Mouse (Mus musculus) bone marrow macrophage, adult 2 months (primary cell): ENCODE measurements around the gene Sh3pxd2a.

Experiments used
- CTCF ChIP-seq: IDR thresholded peaks from 2 replicates; pipeline ENCODE4 v1.5.1; 2012; ENCODE audit warnings: low read depth, mild to moderate bottlenecking, low read length, moderate library complexity
- POLR2A ChIP-seq: IDR thresholded peaks from 2 replicates; pipeline ENCODE4 v1.6.1; 2012; ENCODE audit warnings: mild to moderate bottlenecking, low read depth, low read length, borderline replicate concordance

DNA sequence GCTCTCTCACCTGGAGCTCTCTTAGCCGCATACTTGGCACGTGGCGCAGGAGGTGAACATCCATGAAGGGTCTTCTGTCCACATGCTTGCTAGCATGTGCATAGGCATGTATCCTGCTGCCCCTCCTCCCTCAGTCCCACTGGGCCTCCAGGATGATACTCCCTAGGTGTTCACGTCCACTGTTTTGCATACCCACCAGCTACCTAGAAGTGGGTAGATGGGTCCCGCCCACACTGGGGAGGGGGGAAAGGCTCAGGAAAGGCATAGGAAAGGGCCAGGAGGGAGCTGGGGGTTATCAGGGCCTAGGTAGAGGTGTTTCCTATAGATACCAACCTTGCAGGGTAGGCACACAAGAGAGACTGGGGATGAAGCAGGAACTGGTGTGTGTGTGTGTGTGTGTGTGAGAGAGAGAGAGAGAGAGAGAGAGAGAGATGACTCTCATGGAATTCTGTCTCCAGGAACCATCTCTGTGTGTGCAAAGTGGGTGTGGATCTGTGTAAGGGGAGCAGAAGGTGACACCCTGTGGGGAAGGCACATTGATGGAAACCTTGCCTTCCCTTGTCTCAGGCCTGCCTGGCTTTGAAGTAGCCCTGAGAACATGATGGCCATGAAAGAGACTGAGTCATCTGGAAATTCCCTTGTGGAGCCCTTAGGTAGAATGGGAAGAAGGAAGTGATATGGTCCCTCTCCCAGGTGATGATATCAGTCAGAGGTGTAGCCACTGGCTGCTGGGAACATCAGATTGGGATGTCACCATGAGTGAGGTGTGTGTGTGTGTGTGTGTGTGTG, 231.9 kb downstream of the Sh3pxd2a start:
- TF ChIP-seq CTCF (no peak), POLR2A (no peak)
